Mouse (Mus musculus): ENCODE data around the gene RPS10-NUDT3.

The RPS10-NUDT3 gene

DNA sequence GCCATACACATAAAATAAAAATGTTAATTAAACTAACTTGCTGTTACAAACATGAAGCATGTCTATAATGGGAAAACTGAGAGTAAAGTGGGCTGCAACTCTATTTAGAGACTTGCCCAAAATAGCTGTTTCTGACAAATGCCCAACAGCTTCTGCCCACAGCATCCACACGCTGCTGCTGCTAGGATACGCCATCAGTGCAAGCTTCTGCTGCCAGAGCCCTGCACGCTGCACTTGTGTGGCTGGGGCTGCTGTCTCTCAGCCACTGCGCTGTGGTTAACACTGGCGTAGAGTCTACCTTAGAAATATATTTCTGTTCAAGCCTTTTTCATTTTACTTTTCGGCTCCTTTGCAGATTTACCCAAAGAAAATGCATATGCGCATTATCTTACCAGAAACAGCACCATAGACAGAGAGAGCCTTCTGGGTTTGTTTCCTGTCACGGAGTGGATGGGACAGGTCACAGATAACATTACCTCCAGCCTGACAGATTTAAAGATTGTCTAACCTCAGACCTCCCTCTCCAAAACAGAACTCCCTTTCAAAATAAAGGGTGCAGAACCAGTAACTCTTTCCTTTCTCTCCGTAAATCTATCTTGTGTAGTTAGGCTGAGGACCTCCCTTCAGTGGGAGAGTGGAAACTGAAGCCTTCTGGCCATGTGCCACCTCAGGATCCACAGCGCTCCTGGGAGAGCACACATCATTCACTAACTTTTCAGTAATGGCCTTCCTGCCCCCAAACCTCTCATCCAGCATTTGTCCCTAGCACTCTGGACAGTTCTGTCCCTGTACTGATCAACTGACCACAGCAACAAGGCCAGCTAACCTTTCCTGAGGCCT lies 24.1 kb downstream of the RPS10-NUDT3 start:
- DNase-seq (ENCODE audit: low spot score in 2 of 2), result no peak

DNA sequence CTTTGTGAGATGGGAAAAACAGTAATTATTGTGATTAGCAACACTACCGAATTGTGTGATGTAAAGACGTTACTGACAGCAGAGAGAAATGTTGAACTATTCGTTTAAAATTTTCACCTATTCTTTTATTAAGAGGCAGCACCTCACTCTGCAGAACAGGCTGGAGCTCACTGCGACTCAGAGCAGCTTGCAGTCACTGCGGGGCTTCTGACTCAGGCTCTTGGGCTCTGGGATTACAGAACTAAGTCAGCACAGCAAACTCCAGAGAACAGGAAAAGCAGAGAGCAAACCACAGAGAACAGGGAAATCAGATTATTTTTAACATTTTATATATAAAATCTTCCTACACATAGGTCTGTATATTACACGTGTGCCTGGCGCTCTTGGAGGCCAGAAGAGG lies 25.4 kb downstream of the RPS10-NUDT3 start:
- DNase-seq (ENCODE audit: low spot score in 2 of 2), result no peak

DNA sequence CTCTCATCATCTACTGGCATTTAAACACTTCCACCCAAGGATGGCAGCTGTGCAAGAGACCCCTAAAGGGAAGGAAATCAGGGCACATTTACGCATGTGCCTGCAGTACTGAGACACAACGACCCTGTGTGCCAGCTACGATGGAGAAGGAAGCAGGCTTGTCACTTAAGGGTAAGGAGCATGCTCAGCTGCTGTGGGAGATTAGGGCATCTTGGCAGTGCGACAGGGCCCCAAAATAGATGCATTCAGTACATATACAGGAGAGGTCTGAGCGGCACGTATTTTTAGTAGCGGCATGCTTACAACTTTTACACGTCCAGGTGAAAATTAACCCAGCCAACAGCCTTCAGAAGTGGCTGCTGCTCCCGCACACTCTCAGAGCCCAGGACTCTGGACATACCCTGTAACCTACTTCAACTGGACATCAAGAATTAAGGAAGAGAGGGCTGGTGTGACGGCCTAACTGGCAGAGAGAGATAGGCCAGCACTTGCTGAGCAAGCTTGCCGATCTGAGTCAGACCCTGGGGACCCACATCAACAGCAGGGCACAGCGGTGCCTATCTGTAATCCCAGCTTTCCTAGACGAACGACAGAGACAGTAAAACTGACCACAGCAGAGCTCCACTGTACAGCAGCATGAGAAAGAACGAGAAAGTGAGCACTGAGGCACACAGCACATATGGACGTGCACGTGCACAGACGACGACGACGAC lies 31.3 kb downstream of the RPS10-NUDT3 start:
- no peak for DNase-seq (ENCODE audit: low spot score in 2 of 2)

DNA sequence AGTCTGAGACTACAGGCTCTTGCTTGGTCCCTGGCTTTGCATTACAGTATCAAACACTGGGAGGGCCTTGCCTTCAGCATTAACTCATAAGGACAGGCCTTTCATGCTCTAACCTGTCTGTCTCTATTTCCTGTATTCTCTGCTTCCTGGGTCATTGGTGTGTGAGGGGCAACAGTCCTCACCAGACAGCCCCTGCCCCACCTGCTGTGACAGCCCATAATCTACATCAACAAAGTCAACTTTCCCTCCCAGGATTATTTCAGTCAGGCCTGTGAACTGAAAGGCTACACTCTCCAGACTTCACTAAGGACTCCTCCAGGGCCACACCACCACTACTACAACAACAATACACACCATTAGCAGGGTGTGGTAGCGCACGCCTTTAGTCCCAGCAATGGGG lies 32.0 kb downstream of the RPS10-NUDT3 start:
- DNase-seq (ENCODE audit: low spot score in 2 of 2), result no peak

DNA sequence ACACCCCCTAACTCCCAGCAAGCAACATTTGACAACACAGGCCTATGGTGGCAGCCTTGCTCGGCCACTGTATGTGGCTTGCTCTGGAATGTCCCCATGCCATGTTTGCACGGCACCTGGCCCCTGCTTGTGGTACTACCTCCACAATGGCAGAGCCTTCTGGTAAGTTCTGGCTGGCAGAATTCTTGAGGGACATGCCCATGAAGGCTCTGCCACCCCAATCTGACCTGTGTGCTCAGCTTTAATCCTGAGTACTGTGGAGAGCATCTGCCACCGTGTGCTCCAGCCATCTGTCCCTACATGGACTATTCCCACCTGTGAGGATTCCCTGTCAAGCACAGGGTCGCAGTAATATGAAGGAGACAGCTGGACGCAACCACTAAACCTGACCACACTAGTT lies 34.2 kb downstream of the RPS10-NUDT3 start:
- DNase-seq (ENCODE audit: low spot score in 2 of 2), result no peak

DNA sequence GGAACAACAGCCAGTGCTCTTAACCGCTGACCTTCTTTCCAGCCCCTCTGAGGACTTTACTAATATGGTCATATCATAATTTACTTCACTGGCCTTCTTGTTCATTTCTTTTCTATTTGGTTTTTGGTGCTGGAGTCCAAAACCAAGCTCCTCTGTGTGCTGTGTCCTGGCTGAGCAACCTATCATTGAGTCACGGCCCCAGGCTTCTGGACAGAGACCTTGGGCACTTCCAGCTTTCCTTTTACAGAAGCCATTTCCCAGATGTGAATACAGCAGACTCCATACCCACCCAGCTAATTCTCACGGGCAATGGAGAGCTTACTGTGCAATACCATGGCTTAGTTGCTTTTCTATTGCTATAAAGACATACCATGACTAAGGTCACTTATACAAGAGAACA lies 34.7 kb downstream of the RPS10-NUDT3 start:
- no peak for DNase-seq (ENCODE audit: low spot score in 2 of 2)

DNA sequence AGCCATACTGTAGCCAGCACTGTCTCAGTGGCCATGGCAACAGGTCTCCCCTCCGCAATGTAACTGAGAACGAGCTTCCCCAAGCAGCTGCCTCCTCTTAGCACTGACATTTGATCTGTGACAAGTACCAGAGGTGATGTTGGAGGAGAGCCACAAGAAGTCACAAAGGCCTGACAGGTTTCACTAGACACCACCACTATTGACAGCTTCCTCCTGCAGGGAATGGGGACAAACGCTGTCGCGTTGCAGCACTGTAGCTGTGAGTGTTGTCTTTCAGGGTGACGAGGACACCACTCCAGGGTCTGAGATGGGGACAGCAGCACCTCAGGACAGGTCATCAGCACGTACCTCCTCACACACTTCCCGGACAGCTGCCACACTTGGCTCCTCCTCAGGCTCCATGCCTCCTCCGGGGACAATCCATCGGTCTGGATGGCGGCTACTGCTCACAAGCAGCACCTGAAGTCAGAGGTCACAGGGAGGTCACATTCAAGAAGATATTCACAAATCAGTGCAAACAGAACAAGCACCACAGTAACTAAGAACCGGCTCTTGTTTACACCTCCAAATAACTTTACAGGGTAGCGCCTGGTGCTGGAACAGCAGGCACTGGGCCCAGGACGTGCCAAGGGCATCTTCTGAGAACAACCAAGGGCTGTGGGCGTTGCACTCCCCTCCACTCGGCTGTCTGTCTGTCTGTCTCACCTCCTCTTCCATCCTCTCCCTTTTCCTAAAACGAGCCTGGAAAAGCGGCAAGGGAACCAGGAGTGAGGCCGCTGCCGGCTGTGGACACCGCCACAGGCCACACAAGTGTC lies 38.4 kb downstream of the RPS10-NUDT3 start:
- no peak for DNase-seq (ENCODE audit: low spot score in 2 of 2)

DNA sequence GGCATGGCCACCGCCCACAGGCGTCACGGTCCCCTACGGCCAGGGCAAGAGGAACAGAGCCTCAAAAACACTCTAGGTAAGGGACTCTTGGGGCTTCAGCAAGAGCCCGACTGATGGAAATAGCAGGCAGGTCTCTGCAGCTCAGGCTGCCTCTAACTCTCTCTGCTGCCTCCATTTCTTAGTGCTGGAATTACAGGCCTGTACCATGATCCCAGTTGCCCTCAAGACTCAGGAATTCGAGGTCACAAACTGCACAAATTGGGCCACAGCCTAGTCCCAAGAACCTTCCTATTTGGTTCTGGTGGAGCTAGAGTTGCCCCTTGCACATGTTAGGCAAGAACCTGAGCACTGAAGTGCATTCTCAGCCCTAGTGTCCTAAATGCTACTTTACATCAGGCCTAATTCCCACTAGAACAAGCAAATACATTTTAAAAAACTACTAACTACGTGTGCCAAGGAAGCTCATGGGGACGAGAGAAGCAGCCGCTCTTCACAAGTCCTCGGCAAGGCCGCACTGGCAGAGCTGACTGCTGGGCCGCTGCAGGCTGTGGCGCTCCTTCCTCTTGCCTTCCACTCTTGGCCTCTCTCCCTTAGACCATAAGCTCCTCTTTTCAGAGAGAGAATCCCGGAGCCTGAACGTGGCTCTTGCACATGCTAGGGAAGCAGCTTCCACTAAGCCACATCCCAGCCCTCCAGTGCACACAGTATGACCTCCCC lies 39.2 kb downstream of the RPS10-NUDT3 start:
- no peak for DNase-seq (ENCODE audit: low spot score in 2 of 2)

DNA sequence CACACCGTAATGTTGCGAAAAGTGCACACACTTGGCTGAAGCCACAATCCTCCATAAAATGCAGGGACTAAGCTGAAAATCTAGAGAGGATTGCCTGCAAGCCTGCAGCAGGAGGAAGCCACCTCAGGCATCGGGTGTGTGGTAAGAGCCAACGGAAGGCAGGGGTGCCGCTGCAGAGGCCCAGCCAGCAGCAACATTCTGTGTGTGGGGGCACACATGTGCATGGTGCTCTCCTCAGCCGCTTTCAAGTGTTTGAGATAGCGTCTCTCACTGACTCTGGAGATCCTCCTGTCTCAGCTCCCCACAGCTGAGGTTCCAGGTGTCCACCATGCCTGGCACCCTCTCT lies 42.5 kb downstream of the RPS10-NUDT3 start:
- no peak for DNase-seq (ENCODE audit: low spot score in 2 of 2)

DNA sequence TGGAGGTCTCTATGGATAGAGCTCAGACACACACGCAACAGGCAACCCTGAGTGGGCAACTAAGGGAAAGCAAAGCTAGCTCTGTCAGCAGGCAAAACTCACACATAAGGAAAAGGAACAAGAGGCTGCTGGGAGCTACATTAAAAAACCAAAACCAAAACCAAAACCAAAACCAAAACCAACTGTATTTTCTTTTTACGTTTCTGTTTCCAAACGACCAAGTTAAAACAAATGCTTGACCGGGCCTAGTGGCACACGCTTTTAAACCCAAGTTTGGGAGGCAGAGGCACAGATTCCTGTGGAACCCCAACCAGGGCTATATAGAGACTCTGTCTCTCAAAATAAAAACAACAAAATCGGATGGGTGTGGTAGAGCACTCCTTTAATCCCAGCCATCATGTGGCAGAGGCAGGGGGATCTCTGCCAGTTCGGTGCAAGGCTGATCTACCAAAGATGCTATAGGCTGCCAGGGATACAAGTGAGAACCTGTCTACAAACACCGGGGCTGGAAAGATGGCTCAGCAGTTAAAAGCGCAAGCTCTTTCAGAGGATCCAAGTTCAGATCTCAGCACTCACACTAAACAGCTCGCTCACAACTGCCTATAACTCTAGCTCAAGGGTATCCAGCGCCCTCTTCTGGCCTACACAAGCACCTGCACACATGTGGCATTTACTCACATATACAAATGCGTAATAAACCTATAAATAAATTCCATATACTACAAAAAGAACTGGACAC lies 43.0 kb downstream of the RPS10-NUDT3 start:
- DNase-seq (ENCODE audit: low spot score in 2 of 2), result no peak

DNA sequence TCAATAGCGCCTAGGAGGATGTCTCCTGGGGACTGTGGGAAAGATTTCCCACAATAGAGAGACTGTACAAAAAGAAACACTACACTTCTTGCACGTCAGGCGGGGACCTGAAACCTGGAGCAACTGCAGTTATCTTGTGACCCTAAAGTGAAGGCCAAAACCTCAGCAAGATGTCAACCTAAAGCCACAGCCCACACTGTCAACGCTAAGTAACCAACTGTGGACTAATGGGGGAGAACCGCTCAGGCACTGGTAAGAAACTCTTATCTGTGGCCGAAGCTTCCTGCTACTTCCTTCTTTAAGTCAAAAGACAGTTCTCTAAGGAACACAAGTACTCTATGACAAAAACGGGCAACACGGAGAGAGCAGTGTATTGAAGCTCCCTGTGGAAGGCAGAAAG lies 46.8 kb downstream of the RPS10-NUDT3 start:
- no peak for DNase-seq (ENCODE audit: low spot score in 2 of 2)

DNA sequence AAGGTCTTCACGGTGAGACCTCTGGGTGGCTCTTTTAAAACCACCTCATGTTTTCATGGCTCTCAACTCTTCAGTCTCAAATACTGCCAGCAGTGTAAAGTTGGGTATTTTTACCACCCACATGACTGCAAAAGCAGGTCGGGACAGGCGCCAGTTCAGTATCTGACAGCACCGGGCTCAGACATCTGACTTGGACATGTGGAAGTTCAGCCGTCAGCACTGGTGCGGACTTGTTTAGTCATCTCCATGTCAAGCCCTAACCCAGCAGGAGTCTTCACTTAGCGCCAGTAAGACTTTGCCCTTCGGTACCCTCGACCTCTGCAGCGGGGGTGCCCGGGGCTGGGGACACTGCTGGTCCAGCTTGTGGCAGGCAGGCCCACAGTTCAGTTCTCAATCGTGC lies 47.8 kb downstream of the RPS10-NUDT3 start:
- no peak for DNase-seq (ENCODE audit: low spot score in 2 of 2)

DNA sequence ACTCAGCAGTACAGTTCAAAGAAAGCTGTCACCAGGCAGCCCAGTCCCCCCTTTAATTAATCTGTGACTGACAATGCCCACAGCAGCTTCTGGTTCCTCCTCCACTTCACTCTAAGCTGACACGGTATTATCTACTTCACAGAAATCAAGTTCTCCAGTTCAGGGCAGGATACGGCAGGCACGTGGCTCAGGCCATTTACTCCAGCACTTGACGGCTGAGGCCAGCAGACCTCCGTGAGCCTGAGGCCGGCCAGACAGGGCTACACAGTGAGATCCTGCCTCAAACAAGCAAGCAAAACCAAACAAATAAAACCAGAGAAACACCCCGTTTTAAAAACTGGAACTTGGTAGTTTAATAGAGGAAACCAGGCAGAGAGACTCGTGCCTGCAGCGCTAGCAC lies 48.4 kb downstream of the RPS10-NUDT3 start:
- no peak for DNase-seq (ENCODE audit: low spot score in 2 of 2)

DNA sequence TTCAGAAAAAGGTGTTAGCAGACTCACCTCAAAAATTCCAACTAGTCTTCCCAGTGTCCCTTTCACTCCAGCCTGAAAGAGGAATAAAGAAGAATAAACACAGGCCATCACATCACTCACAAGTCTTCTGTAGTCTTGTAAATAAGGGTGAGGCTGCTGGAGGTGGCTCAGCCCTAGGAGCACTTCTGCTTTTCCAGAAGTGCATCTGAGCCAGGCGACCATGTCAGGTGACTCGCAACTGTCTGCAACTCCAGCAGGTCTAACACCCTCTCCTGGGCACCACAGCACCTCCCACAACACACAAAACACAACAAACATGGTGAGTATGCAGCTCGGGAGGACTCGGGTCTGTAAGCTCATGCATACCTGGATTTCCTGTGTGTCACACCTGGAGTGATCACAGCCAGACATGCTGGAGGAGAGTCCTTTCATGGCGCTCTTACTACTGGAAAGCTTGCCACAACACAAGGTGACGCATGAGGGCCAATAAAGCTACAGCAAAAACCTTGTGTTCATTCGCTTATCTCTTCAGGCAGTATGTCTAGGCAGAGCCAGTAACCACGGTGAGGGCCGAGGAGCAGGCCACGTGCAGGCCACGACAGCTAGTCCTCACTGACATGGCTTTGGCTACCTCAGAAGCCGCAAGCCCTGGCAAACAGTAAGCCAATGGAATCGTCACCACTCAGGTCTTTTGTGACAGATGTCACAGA lies 51.7 kb downstream of the RPS10-NUDT3 start:
- no peak for DNase-seq (ENCODE audit: low spot score in 2 of 2)

DNA sequence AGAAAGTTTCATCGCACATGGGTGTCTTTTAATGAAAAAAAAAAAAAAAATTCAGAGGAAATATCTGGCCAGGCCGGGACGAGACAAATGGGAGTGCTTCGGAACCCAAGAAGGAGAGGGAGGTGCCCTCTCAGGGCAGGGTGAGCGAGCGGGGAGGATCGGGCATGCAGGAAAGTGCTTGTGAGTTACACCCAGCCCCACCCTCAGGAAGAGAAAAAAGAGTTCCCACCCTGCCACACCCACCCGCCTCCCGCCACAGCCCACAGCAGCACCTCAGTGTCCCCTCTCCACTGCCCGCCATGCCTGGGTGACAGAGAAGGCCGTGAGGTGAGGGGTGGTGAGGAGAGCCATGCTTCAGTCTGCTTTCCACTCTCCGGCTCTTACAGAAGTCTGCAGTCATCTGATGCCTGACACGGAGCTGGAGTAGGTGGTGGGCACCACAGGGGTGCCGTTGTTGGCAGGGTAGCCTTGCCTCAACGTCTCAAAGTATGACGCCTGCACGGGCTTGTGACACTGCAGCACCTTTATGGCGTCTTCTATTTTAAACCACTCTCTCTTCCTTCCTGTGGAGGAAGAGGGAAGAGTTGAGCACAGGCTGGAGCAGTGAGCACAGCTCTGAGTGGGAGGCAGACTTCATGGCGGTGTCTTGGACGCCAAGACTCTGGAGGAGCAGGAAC lies 54.5 kb downstream of the RPS10-NUDT3 start:
- DNase-seq (ENCODE audit: low spot score in 2 of 2), result no peak

DNA sequence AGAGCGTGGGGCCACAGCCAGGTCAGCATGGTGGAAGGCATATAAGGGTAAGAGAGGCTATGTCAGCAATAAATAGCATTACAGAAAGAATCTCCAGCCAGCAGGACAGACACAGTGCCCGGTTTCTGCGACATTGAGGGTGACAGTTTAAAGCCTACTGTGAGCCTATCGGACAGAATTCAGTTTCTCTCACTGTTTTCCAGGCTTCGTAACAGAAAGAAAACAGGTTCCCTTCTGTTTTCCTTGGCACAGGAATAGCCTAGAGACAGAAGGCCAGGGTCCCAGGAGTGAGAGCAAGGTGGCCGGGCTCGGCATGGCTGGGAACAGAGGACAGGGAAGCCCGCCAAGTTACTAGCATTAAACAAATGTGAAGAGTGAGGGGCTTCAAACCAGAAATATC lies 55.2 kb downstream of the RPS10-NUDT3 start:
- peak in 1 of 2 experiments; percentile 62 for DNase-seq (ENCODE audit: low spot score in 2 of 2)

DNA sequence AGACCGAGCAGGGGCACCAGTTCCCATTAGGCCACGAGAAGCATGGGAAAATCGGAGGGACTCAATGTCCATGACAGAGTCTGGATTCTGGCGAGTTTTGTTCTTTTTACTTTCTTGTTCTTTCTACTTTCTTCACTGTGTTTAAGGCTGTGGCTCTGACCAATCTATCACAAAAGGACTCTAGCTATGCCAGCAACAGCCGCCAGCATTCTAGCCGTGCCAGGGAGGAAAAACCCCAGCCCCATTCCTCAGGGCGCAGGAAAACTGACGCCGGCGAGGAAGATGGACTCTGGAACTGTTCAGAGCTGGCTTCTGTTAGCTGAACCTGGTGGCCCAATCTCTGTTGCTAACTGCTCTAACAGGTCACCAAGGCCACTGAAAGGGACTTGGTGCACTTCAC lies 56.5 kb downstream of the RPS10-NUDT3 start:
- DNase-seq (ENCODE audit: low spot score in 2 of 2), result no peak

DNA sequence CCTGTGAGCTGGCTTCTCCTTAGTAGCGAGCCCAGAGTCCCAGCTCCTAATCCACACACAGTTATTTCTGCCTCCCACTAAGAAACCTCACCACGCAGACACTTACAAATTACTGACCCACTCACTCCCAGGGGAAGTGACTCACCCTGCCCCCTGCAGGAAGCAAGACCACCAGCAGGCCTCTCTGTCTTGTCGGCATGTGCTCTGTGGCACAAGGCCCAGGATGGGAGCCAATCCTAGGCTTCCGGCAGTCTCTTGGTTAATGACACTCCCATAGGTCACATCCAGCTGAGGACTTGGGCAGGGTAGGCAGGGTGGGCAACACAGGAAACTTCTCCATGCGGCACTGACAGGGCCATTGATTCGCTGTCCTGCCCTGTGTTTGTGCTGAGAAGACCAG lies 57.6 kb downstream of the RPS10-NUDT3 start:
- no peak for DNase-seq (ENCODE audit: low spot score in 2 of 2)

DNA sequence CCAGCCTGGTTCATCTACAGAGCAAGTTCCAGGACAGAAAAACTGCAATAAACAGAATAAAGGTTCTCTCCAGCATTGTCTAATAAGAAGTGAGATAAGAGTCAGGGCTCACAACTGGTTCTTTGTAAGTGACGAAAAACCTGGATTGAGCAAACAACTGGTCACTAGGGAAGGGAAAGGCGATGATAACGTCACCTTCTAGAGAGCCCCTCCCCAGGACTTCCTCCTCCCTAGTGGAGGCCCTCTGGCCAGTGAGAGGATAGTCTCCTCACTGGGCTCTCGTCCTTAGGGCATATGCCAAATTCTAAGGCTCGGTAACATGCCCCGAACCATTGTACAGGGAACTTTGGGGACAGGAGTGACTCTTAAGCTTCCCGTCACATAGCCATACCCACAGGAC lies 59.0 kb downstream of the RPS10-NUDT3 start:
- no peak for DNase-seq (ENCODE audit: low spot score in 2 of 2)
